Mouse (Mus musculus) small intestine, adult 2 months (tissue): ENCODE data around the gene Treml2. TPM values are rescaled to one million over a fixed set of nuclear protein-coding genes. Genes with fewer than 3 reads are reported as not detected.
"Not testable (repeated sequence)": the region's sequence is repeated elsewhere in the genome, so short reads cannot be mapped to it uniquely, and the experiment has no call there.

ENCODE experiments used
- H3K27ac ChIP-seq: fragments of 200-500 bp; 2 replicates; pipeline ENCODE4 v1.5.1; 2012; ENCODE audit warnings: low read depth, low read length, control low read depth, inconsistent platforms; ENCODE audit not compliant: insufficient read depth
- H3K27me3 ChIP-seq: fragments of 200-500 bp; 2 replicates; pipeline ENCODE4 v1.6.1; 2012; ENCODE audit warnings: mild to moderate bottlenecking, moderate library complexity, low read length, inconsistent platforms; ENCODE audit not compliant: control insufficient read depth, insufficient read depth
- H3K36me3 ChIP-seq: fragments of 200-500 bp; 2 replicates; pipeline ENCODE4 v1.6.1; 2012; ENCODE audit warnings: mild to moderate bottlenecking, low read length, control low read depth, inconsistent platforms; ENCODE audit not compliant: control insufficient read depth, insufficient read depth
- H3K4me1 ChIP-seq: fragments of 200-500 bp; 2 replicates; pipeline ENCODE4 v1.6.1; 2012; ENCODE audit warnings: low read length, inconsistent platforms, mixed read lengths; ENCODE audit not compliant: control insufficient read depth, insufficient read depth, insufficient read length
- H3K4me3 ChIP-seq: fragments of 200-500 bp; 2 replicates; pipeline ENCODE4 v1.5.1; 2012; ENCODE audit warnings: low read depth, mild to moderate bottlenecking, control low read depth, inconsistent platforms, low read length, moderate library complexity
- CTCF ChIP-seq: fragments of 200-500 bp; IDR thresholded peaks from 2 replicates; pipeline ENCODE4 v1.5.1; 2012; ENCODE audit warnings: low read depth, mild to moderate bottlenecking, control low read depth, inconsistent platforms, low read length, moderate library complexity, mixed read lengths; ENCODE audit not compliant: insufficient replicate concordance, insufficient read length; ENCODE audit errors: extremely low read depth
- POLR2A ChIP-seq: fragments of 200-500 bp; IDR thresholded peaks from 2 replicates; pipeline ENCODE4 v1.6.1; 2012; ENCODE audit warnings: low read depth, mild to moderate bottlenecking, control low read depth, inconsistent platforms, low read length, moderate library complexity
- WGBS: fragments of 180-500 bp; shearing (Covaris S2); methylation state at CpG from one replicate; pipeline ENCODE4 v1.1.7; 2018; 5-methylcytosine and 5-hydroxymethylcytosine counted together
- polyA plus RNA-seq: library from polyadenylated mRNA; depleted of rRNA; stranded (reverse); fragments of >200 nt; gene quantifications from 2 replicates; pipeline ENCODE4 v1.2.3, GENCODE M21; 2012; rRNA removed

Gene Treml2
- polyA plus RNA-seq, 1 experiment: 2.4 TPM

DNA sequence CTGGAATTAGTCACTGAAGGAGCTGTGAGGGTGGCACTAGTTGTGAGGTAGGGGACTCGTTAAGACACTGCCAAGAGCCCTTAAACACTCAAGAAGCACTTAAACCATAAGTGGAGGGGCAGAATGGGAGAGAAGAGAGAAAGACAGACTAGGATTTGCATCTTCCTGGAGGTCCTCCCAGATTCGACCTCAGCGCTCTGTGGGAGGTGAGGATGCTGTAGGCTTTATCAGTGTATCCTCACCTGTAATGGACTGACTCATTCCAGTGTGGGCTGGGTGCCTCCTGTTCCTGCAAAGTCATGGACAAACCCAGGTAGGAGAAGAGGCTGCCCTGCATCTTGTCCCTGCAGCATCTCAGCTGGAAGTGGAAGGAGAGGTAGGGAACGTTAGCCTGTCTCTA lies 47.5 kb downstream of the Treml2 start:
- no peak overlapping the region for H3K4me3 ChIP-seq
- H3K27ac ChIP-seq: no peak overlapping the region
- no peaks in the 10 kb centered on the region for H3K27me3 ChIP-seq
- H3K36me3 ChIP-seq: no peaks in the 10 kb centered on the region
- no peak for TF ChIP-seq CTCF
- TF ChIP-seq POLR2A: no peak
- peaks cover 3% of the 10 kb centered on the region; the same call in 1 of the 2 replicates for H3K4me1 ChIP-seq
- 68% methylated on average over 4 of the region's 4 CpGs for WGBS

DNA sequence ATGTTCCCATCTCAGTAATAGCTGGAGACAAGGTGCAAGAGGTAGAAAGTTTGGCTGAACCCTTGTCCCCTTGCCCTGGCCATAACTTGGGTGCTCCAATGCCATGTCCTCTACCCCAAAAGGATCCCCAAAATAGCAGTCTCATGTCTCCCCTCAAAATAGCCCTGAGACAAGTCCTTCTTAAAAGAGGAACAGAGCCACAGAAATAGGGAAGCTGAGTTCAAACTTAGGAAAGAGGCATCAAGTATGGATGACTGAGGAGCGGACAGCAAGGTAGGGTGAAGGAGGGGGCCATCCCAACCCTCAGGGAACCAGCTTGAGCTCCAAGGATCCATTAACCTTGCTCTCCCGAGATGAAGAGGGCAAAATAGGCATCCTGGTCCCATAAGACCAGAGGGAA lies 48.0 kb downstream of the Treml2 start:
- H3K36me3 ChIP-seq: no peaks in the 10 kb centered on the region
- 69% methylated on average over 2 of the region's 2 CpGs for WGBS
- H3K27me3 ChIP-seq: no peaks in the 10 kb centered on the region
- H3K4me1 ChIP-seq: peaks cover 3% of the 10 kb centered on the region; the same call in 1 of the 2 replicates
- H3K4me3 ChIP-seq: no peak overlapping the region
- no peak for TF ChIP-seq POLR2A
- no peak overlapping the region for H3K27ac ChIP-seq

DNA sequence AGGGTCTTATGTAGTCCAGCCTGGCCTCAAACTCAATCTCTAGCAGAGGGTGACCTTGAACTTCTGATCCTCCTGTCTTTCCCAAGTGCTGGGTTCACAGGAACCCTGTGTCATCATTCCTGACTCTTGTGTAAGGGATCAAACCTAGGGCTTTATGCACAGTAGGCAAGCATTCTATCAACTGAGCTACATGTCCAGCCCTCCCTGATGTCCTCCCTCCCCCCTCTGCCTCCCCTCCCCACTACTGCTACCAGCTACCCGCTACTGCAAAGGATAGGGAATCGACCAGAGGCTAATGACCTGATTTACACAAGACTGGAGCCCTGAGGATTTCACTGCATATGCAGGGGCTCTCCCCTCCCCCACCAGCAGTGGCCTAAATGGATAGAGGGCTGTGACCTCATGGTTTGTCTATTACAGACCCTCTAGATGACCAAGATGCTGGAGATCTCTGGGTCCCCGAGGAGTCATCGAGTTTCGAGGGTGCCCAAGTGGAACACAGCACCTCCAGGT lies 51.4 kb downstream of the Treml2 start:
- Histone ChIP-seq H3K27ac (no peak overlapping the region), H3K27me3 (no peaks in the 10 kb centered on the region), H3K4me3 (no peak overlapping the region), H3K36me3 (no peaks in the 10 kb centered on the region), H3K4me1 (peaks cover 3% of the 10 kb centered on the region; the same call in 1 of the 2 replicates)
- TF ChIP-seq POLR2A: no peak
- TF ChIP-seq CTCF: no peak
- 84% methylated on average over 5 of the region's 5 CpGs for WGBS

DNA sequence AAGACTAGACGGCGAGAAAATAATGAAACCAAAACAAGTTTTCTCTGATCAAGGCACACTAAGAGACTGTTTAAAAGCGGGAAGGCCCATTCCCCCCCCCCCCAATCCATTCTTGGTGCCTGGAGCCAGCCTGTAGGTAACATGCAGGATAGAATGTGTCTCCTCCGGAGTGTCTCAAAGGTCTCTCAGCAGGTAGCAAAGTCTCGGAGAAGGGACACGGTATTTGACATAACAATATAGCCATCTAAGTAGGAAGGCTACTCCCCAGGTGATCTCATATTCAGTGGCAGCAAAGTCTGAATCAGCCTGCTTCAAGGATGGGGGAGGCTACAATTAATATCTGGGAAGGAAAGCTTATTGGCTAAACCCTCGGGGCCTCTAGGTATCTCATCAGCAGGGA lies 53.7 kb downstream of the Treml2 start:
- H3K36me3 ChIP-seq, H3K27me3 ChIP-seq, H3K4me1 ChIP-seq, H3K4me3 ChIP-seq, H3K27ac ChIP-seq: not testable (repeated sequence)
- 80% methylated on average over 7 of the region's 7 CpGs for WGBS

DNA sequence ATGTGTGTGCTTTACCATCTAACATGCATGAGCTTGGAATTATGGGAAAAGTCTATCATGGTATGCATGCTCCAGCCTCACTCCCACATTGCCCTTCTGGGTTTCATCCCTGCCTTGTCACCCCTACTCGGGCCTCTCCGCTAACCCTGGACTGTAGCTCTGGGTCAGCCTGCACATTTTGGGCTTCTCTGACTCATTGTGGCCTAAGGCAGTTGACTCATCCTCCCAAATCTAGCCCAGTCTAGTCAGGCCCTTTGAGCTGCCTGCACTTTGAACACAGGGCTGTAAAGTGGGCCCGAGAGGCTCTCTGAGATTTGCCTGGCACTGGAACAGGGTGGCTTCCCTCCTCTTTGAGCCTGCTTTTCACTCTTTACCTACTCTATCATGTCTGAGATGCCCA lies 56.5 kb downstream of the Treml2 start:
- Histone ChIP-seq H3K27me3 (no peaks in the 10 kb centered on the region), H3K27ac (no peak overlapping the region), H3K36me3 (no peaks in the 10 kb centered on the region), H3K4me1 (no peaks in the 10 kb centered on the region), H3K4me3 (no peak overlapping the region)
- 65% methylated on average over 3 of the region's 3 CpGs for WGBS
- no peak for TF ChIP-seq CTCF
- no peak for TF ChIP-seq POLR2A

DNA sequence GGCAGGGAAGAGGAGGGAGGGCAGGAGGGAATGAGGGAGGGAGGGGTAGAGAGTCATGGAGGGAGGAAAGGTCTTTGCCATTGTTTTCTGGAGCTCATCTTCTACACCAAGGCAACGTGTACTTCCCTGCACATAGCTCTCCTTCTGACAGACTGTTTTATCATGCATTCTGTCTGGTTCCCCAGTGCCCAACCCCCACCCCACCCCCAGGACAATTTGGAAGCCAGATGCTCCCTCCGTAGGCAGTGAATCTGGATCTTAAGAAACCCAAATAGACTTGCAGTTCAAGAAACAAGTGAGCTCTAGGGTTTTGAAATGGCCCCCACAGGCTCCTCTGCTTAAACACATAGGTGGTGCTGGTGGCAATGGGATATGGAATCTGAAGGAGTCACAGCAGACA lies 58.6 kb downstream of the Treml2 start:
- no peaks in the 10 kb centered on the region for H3K36me3 ChIP-seq
- 47% methylated on average over 2 of the region's 2 CpGs for WGBS
- no peak for TF ChIP-seq CTCF
- TF ChIP-seq POLR2A: no peak

DNA sequence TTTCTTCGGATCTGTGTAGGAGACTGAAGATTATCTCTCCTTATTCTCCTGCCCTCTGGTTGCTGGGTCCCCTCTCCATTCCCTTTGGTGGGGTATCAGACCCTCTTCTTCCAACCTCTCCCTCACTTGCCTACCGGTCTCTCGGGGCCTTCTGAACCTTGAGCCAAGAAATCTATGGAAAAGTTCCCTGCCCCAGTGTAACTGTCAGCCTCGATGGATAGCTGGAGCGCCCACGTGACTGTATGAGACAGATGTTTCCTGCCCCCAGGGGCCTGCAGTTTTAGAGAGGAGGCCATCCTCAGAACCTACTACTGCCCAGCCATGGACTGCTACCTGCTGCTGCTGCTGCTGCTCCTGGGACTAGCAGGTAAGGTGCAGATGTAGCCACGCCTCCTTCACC lies 60.3 kb downstream of the Treml2 start, which contains the start of gene Treml1:
Gene Treml1, plus strand, starts transcription at position 301 of the 400 bp plus-strand sequence.
- no peak for TF ChIP-seq CTCF
- H3K4me1 ChIP-seq: no peaks in the 10 kb centered on the region
- no peaks in the 10 kb centered on the region for H3K27me3 ChIP-seq
- WGBS: 73% methylated on average over 7 of the region's 7 CpGs
- no peak within 1 kb of the TSS for H3K27ac ChIP-seq
- H3K36me3 ChIP-seq: no peaks in the 10 kb centered on the region
- no peak within 1 kb of the TSS for H3K4me3 ChIP-seq

More for the DNA sequence above, 58.6 kb downstream of the Treml2 start:
- H3K27me3 ChIP-seq: no peaks in the 10 kb centered on the region
- H3K27ac ChIP-seq: no peak overlapping the region
- H3K4me3 ChIP-seq: no peak overlapping the region
- H3K4me1 ChIP-seq: no peaks in the 10 kb centered on the region

DNA sequence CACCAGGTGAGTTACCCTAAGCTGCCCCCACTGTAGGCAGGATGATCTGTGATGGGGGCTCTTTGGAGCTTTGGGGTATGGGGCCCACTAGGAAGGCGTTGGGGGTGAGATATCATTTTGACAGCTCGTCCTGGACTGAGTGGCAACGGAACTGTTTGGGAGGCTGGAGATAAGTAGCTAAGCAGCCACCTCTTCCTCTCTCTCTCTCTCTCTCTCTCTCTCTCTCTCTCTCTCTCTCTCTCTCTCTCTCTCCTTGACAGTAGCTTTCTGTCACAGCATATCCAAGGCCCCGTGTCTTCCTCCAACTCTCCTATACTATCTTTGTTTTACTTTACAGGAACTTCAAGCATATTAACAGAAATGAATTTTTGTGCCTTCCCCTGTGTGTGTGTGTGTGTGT lies 61.2 kb downstream of the Treml2 start:
- H3K4me3 ChIP-seq: no peak overlapping the region
- no peaks in the 10 kb centered on the region for H3K4me1 ChIP-seq
- TF ChIP-seq CTCF (no peak), POLR2A (no peak)
- H3K36me3 ChIP-seq: no peaks in the 10 kb centered on the region
- no peaks in the 10 kb centered on the region for H3K27me3 ChIP-seq
- no peak overlapping the region for H3K27ac ChIP-seq
- 39% methylated on average over 4 of the region's 4 CpGs for WGBS

Other genes with a start within 250 kb of the Treml2 start
- gene 1700067P10Rik, start 210.2 kb upstream of the Treml2 start, polyA plus RNA-seq: not detected in 2 replicates
- 0.24 and 0.38 TPM in 2 replicates for gene 9830107B12Rik, start 153.2 kb upstream of the Treml2 start, polyA plus RNA-seq
- 0.39 and 1.2 TPM in 2 replicates for gene A530064D06Rik, start 132.2 kb upstream of the Treml2 start, polyA plus RNA-seq
- 0.11 and 0.19 TPM in 2 replicates for gene Trem1, start 66.7 kb upstream of the Treml2 start, polyA plus RNA-seq
- 0.16 and 0.17 TPM in 2 replicates for gene Trem3, start 51.7 kb upstream of the Treml2 start, polyA plus RNA-seq
- gene Treml4, start 35.2 kb upstream of the Treml2 start, polyA plus RNA-seq: 1.6 and 1.7 TPM in 2 replicates
- 0.52 and 0.84 TPM in 2 replicates for gene B430306N03Rik, start 16.6 kb downstream of the Treml2 start, polyA plus RNA-seq
- 1.3 TPM in 1 of 2 replicates, not detected in the other for gene Trem2, start 46.9 kb downstream of the Treml2 start, polyA plus RNA-seq
- not detected in 2 replicates for gene Treml1, start 60.4 kb downstream of the Treml2 start, polyA plus RNA-seq
- 36.2 and 36.4 TPM in 2 replicates for gene Nfya, start 110.4 kb downstream of the Treml2 start, polyA plus RNA-seq
- 3.5 and 4.1 TPM in 2 replicates for gene Oard1, start 110.5 kb downstream of the Treml2 start, polyA plus RNA-seq
- 0.25 and 1.2 TPM in 2 replicates for gene Apobec2, start 133.4 kb downstream of the Treml2 start, polyA plus RNA-seq
- 2.6 and 9.6 TPM in 2 replicates for gene Tspo2, start 152.0 kb downstream of the Treml2 start, polyA plus RNA-seq
- 52.1 and 88.3 TPM in 2 replicates for gene Unc5cl, start 155.4 kb downstream of the Treml2 start, polyA plus RNA-seq